Mouse (Mus musculus): Measurements from ENCODE around the gene Gm21750.
"Not testable (repeated sequence)": the region's sequence is repeated elsewhere in the genome, so short reads cannot be mapped to it uniquely, and the experiment has no call there.

Gm21750 gene

DNA sequence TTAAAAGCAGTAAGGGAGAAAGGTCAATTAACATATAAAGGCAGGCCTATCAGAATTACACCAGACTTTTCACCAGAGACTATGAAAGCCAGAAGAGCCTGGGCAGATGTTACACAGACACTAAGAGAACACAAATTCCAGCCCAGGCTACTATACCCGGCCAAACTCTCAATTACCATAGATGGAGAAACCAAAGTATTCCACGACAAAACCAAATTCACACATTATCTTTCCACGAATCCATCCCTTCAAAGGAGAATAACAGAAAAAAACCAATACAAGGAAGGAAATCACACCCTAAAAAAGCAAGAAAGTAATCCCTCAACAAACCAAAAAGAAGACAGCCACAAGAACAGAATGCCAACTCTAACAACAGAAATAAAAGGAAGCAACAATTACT lies at the start of gene Gm21750:
TSS of gene Gm21750 (plus strand) at position 301 of the 400 bp plus-strand sequence.
- DNase-seq (ENCODE audit: low spot score): not testable (repeated sequence)

GRCm38 (mm10) chr14:73614961-73615360 lies 46.1 kb upstream of the Gm21750 start:
- DNase-seq (ENCODE audit: low spot score): not testable (repeated sequence)

DNA sequence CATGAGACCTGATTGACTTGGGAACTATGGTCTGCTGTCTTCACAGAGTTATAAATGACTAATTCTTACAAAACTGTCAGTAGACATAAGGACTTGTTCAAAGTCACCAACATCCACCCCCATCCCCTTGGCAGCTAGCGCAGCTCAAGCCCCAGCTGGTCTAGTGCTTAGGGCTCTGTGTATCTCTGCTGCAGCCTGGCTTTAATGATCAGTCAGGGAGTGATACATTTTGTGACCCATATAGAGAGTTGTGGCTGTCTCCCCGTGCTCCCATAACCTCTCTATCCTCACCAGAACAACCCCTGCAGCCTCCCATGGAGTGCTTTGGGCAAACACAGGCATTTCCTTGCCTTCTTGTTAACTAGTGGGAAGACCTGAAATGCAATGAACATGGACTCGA lies 40.1 kb upstream of the Gm21750 start:
- DNase-seq (ENCODE audit: low spot score): peak; percentile 56

GRCm38 (mm10) chr14:73622988-73623387 lies 38.0 kb upstream of the Gm21750 start:
- DNase-seq (ENCODE audit: low spot score): no peak

DNA sequence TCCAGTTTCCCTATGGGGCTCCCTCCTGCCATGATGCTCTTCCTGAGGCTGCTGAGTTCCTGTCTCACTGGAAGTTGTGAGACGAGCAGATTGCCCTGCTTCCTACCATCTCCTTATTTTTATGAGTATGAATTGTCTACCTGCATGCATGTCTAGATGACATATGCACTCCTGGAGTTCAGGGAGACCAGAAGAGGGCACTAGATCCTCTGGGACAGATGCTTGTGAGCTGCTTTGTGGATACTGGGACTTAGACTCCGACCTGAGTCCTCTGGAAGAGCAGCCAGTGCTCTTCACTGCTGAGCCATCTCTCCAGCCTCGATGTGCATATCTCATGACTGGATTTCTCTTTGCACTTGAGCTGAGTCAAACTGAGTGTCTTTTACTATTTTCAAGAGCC lies 35.6 kb upstream of the Gm21750 start:
- DNase-seq (ENCODE audit: low spot score): no peak

DNA sequence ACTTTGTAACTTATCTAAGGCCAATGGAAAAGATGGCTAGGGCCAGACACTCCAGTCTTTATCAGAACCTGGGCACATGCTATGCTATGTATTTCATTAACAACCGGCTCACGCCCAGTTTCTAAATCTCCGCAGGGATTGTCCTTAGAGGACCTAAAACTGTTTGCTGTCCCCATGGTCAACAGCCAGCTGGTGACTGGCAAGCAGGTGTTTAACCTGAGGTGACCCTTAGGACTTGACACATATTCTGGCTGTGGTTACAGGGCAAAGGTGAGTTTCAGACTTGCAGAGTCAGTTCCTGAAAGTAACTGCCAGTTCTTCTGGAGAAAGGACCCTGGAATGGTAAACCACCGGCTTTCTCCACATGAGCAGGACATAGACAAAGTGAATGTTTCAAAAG lies 29.5 kb upstream of the Gm21750 start:
- DNase-seq (ENCODE audit: low spot score): no peak

DNA sequence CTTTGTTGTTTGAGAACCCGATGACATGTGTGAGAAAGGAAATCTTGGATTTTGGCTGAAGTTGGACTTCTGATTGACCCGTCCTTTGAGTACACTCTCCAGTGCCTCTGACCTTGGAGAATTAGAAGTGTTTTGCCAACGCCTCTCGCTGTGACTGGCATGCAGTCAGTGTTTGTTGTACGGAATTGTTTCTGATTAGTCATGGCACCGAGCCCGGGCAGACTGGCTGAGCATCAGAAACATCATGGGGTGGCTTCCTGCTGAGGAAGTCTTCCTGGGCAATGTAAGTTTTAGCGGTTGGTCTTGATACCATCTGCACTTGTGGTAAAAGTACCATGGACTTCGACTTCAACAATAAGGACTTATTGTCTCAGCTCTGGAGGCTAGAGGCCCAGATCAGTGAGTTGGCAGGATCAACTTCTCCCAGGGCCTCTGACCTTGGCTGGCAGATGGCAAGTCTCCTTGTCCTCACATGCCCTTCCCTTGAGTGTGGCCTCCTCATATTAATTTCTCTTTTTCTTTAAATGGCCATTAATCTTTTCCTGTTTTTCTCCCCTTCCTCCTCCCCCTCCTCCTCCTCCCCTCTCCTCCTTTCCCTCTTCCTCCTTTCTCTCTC lies 28.3 kb upstream of the Gm21750 start:
- DNase-seq (ENCODE audit: low spot score): peak; percentile 57

DNA sequence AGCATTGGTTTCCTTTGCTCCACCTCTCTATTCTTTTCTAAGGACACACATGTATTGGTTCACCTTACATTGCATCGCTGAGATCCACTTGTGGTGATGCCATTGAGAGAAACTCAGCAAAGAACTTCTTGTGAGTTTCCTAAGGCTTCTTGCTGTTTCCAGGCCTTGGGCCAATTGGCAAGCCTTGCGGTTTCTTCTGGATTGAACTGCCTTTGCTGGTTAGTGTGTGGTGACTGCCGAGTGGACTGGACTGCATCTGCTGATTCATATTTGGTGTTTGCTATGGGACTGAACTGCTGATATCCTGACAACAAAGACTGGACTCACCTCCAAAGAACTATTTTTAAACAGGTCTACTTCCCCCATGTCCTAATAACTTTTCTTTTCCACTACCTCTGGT lies 26.7 kb upstream of the Gm21750 start:
- DNase-seq (ENCODE audit: low spot score): no peak

- DNase-seq (ENCODE audit: low spot score): no peak
Measured at GRCm38 (mm10) chr14:73637460-73637859, 23.6 kb upstream of the Gm21750 start.

DNA sequence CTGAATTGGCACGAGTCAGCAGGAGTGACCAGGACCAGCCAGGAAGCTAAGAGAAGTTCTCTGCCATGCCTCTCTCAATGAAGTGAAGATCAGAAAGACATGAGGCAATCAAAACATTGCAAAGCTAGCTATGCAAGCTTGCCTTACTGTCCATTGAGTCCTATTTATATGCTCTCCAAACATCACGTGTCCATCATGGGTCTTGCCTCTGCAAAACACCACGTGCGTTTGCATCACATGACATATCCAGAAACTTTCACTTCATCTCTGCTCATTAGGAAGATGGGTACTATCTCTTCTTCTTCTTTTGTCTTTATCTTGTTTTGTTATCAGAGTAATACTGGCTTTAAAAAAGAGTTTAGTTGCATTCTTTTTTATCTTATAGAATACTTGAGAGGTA lies 10.8 kb upstream of the Gm21750 start:
- DNase-seq (ENCODE audit: low spot score): no peak

- no peak for DNase-seq (ENCODE audit: low spot score)
Measured at GRCm38 (mm10) chr14:73670091-73670490, 9.1 kb downstream of the Gm21750 start.

- DNase-seq (ENCODE audit: low spot score): no peak
Measured at GRCm38 (mm10) chr14:73687726-73688125, 26.7 kb downstream of the Gm21750 start.

- DNase-seq (ENCODE audit: low spot score): no peak
Measured at GRCm38 (mm10) chr14:73688427-73688826, 27.4 kb downstream of the Gm21750 start.

- DNase-seq (ENCODE audit: low spot score): no peak
Measured at GRCm38 (mm10) chr14:73700256-73700655, 39.2 kb downstream of the Gm21750 start.

GRCm38 (mm10) chr14:73709412-73710110 lies 48.5 kb downstream of the Gm21750 start:
- peak; percentile 11 for DNase-seq (ENCODE audit: low spot score)
